Mouse (Mus musculus): ENCODE data around the gene Hectd4.

The Hectd4 gene

GRCm38 (mm10) chr5:121389106-121389505 lies 169.1 kb downstream of the Hectd4 start:
- DNase-seq (ENCODE audit: extremely low read depth, insufficient read length, low spot score) = no peak

- no peak for DNase-seq (ENCODE audit: extremely low read depth, insufficient read length, low spot score)
These were observed 169.7 kb downstream of the Hectd4 start for GRCm38 (mm10) chr5:121389691-121390090.

- no peak for DNase-seq (ENCODE audit: extremely low read depth, insufficient read length, low spot score)
These were observed 172.8 kb downstream of the Hectd4 start for GRCm38 (mm10) chr5:121392667-121393380.

- DNase-seq (ENCODE audit: extremely low read depth, insufficient read length, low spot score) = no peak
These were observed 173.4 kb downstream of the Hectd4 start for GRCm38 (mm10) chr5:121393402-121393801.

- no peak for DNase-seq (ENCODE audit: extremely low read depth, insufficient read length, low spot score)
These were observed 175.6 kb downstream of the Hectd4 start for GRCm38 (mm10) chr5:121395621-121396020.

GRCm38 (mm10) chr5:121397187-121398145 lies 177.4 kb downstream of the Hectd4 start, which contains the start of gene Naa25:
Gene Naa25, plus strand, starts transcription at chr5:121397936.
- peak; percentile 91 for DNase-seq (ENCODE audit: extremely low read depth, insufficient read length, low spot score)

GRCm38 (mm10) chr5:121398146-121398964 lies 178.3 kb downstream of the Hectd4 start:
- no peak for DNase-seq (ENCODE audit: extremely low read depth, insufficient read length, low spot score)

GRCm38 (mm10) chr5:121398965-121399462 lies 179.0 kb downstream of the Hectd4 start:
- DNase-seq (ENCODE audit: extremely low read depth, insufficient read length, low spot score) = no peak

- no peak for DNase-seq (ENCODE audit: extremely low read depth, insufficient read length, low spot score)
These were observed 179.5 kb downstream of the Hectd4 start for GRCm38 (mm10) chr5:121399540-121399939.

GRCm38 (mm10) chr5:121400064-121400463 lies 180.0 kb downstream of the Hectd4 start:
- DNase-seq (ENCODE audit: extremely low read depth, insufficient read length, low spot score) = no peak

- DNase-seq (ENCODE audit: extremely low read depth, insufficient read length, low spot score) = no peak
These were observed 180.8 kb downstream of the Hectd4 start for GRCm38 (mm10) chr5:121400849-121401248.

GRCm38 (mm10) chr5:121407856-121408255 lies 187.8 kb downstream of the Hectd4 start:
- DNase-seq (ENCODE audit: extremely low read depth, insufficient read length, low spot score) = no peak

GRCm38 (mm10) chr5:121410975-121411374 lies 191.0 kb downstream of the Hectd4 start:
- no peak for DNase-seq (ENCODE audit: extremely low read depth, insufficient read length, low spot score)

Data from 3134 (cell line).